ENCODE assay signal across 24 mouse cellular contexts in the genomic region with DNA sequence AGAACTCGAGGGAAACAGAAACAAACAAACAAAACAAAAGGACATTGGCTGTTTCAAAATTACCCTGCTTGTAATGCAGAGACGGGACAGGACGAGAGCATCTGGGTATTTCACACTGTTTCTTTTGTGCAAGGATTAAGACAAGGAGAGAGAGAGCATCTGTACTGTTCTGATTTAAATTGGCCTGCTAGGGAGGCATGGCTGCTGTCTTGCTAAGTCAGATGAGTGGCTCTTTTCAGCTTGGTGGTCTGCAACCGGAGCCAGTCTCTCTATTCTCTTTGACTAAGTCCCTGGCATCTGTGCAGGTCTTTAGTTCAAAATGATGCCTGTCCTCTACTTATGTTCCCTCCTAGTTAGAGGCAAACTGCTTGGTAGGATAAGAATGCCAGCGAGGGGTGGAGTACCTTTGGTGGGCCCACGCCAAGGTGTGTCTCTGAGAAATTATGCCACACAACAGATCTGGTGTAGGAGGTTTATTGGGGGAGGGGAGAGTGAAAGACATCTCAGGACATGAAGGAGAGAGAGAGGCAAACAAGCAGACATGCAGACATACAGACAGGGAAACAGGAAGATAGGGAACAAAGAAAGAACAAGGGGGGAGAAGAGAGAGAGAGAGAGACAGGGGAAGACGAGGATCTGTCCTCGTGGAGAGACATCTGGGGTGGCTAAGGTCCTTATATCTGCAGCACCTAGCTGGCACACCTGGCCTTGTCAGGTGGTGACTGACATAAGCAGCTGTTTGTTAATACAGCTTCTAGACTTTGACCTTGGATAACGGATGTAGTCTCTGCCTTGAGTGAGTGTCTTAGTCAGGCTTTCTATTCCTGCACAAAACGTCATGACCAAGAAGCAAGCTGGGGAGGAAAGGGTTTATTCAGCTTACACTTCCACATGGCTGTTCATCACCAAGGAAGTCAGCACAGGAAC. TPM values are rescaled to one million over a fixed set of nuclear protein-coding genes. Genes with fewer than 3 reads are reported as not detected.
A peak's percentile ranks its signal among the peaks of the same experiment; 100 is the strongest.
DNase-seq lines count a peak whose midpoint lies in the region; ATAC-seq and TF ChIP-seq lines count a peak whose summit lies in the region.
"Had no signal": no experiment of that assay in that cellular context is flagged by ENCODE, and none has a peak within 500 bp of the region (broad histone marks: within the 10 kb centered on the region; RNA-seq: fewer than 3 reads in every experiment).

No protein-coding gene starts in this region.

- no peaks in the 10 kb centered on the region for H3K4me1 ChIP-seq in forebrain, embryonic 11.5 days (replicated peaks; ENCODE audit: control insufficient read depth, insufficient read depth, low read length)
- H3K4me1 ChIP-seq in forebrain, embryonic 16.5 days (replicated peaks; ENCODE audit: control insufficient read depth, insufficient read depth, low read length) = 0 out of 2 replicates have a peak, but pooled peaks cover 3% of the 10 kb centered on the region
- peaks cover 3% of the 10 kb centered on the region; the same call in 1 of the 2 replicates for H3K4me1 ChIP-seq in midbrain, embryonic 11.5 days (ENCODE audit: control insufficient read depth, insufficient read depth, low read length)
- H3K4me1 ChIP-seq: embryonic facial prominence, embryonic 10.5 days; heart, embryonic 13.5 days had no signal

- peak overlapping the region; percentile 47; the same call in 1 of the 2 replicates for H3K27ac ChIP-seq in forebrain, embryonic 11.5 days (ENCODE audit: low read depth, low read length)
- H3K27ac ChIP-seq in forebrain, embryonic 16.5 days (ENCODE audit: low read length) = no peak overlapping the region
- peak overlapping the region; percentile 36; the same call in 1 of the 2 replicates for H3K27ac ChIP-seq in midbrain, embryonic 11.5 days (ENCODE audit: low read depth, low read length)
- H3K27ac ChIP-seq in layer of hippocampus, adult 2 months = no peak overlapping the region
- H3K27ac ChIP-seq: embryonic facial prominence, embryonic 10.5 days; heart, embryonic 13.5 days; stomach, postnatal 0 days had no signal

- no peaks in the 10 kb centered on the region for H3K27me3 ChIP-seq in forebrain, embryonic 11.5 days (ENCODE audit: control insufficient read depth, insufficient read depth, low read length)
- H3K27me3 ChIP-seq in forebrain, embryonic 16.5 days (replicated peaks; ENCODE audit: control insufficient read depth, insufficient read depth, low read length) = no peaks in the 10 kb centered on the region
- H3K27me3 ChIP-seq in midbrain, embryonic 11.5 days (ENCODE audit: control insufficient read depth, insufficient read depth, low read length) = no peaks in the 10 kb centered on the region
- H3K27me3 ChIP-seq: heart, embryonic 13.5 days had no signal

- H3K9ac ChIP-seq in forebrain, embryonic 11.5 days (ENCODE audit: low read length) = no peak overlapping the region
- H3K9ac ChIP-seq in forebrain, embryonic 16.5 days (replicated peaks; ENCODE audit: low read depth, low read length) = no peak overlapping the region
- H3K9ac ChIP-seq in midbrain, embryonic 11.5 days (ENCODE audit: low read length) = no peak overlapping the region
- H3K9ac ChIP-seq: heart, embryonic 13.5 days had no signal

- no peaks in the 10 kb centered on the region for H3K36me3 ChIP-seq in forebrain, embryonic 11.5 days (ENCODE audit: control insufficient read depth, insufficient read depth, low read length)
- H3K36me3 ChIP-seq in forebrain, embryonic 16.5 days (ENCODE audit: control insufficient read depth, insufficient read depth) = no peaks in the 10 kb centered on the region
- no peaks in the 10 kb centered on the region for H3K36me3 ChIP-seq in midbrain, embryonic 11.5 days (ENCODE audit: control insufficient read depth, insufficient read depth, low read length)
- H3K36me3 ChIP-seq: embryonic facial prominence, embryonic 10.5 days; heart, embryonic 13.5 days had no signal

- 53% methylated on average over 10 of the region's 10 CpGs for WGBS in forebrain, embryonic 11.5 days
- WGBS in forebrain, embryonic 16.5 days = 42% methylated on average over 10 of the region's 10 CpGs
- WGBS in midbrain, embryonic 11.5 days = 47% methylated on average over 10 of the region's 10 CpGs

- ATAC-seq in forebrain, embryonic 11.5 days (replicated peaks; ENCODE audit: low FRiP score) = peak; percentile 42; the same call in 1 of the 2 replicates
- ATAC-seq in forebrain, embryonic 16.5 days = no peak
- ATAC-seq in midbrain, embryonic 11.5 days (ENCODE audit: low FRiP score) = peak; percentile 70

- no peaks in the 10 kb centered on the region for H3K9me3 ChIP-seq in forebrain, embryonic 11.5 days (ENCODE audit: control insufficient read depth, low read length)
- H3K9me3 ChIP-seq in forebrain, embryonic 16.5 days (ENCODE audit: control insufficient read depth, low read length) = no peaks in the 10 kb centered on the region
- H3K9me3 ChIP-seq in midbrain, embryonic 11.5 days (ENCODE audit: control insufficient read depth, low read length) = no peaks in the 10 kb centered on the region
- H3K9me3 ChIP-seq: embryonic facial prominence, embryonic 10.5 days; heart, embryonic 13.5 days had no signal

- no peak overlapping the region for H3K4me3 ChIP-seq in forebrain, embryonic 11.5 days (ENCODE audit: low read depth, low read length)
- no peak overlapping the region for H3K4me3 ChIP-seq in forebrain, embryonic 16.5 days (replicated peaks; ENCODE audit: low read length)
- H3K4me3 ChIP-seq in midbrain, embryonic 11.5 days (ENCODE audit: low read depth, low read length) = no peak overlapping the region
- H3K4me3 ChIP-seq in layer of hippocampus, adult 2 months = no peak overlapping the region
- H3K4me3 ChIP-seq: embryonic facial prominence, embryonic 10.5 days; heart, embryonic 13.5 days had no signal

- no peak overlapping the region for H3K4me2 ChIP-seq in forebrain, embryonic 11.5 days (ENCODE audit: low read depth, low read length, severe bottlenecking)
- no peak overlapping the region for H3K4me2 ChIP-seq in forebrain, embryonic 16.5 days (ENCODE audit: low read length)
- H3K4me2 ChIP-seq in midbrain, embryonic 11.5 days = no peak overlapping the region
- H3K4me2 ChIP-seq: heart, embryonic 13.5 days had no signal

- DNase-seq in forebrain, embryonic 11.5 days (ENCODE audit: low spot score) = no peak
- peak; percentile 30 for DNase-seq in retina, postnatal 1 day
- DNase-seq in retina, embryonic 14.5 days (ENCODE audit: low spot score) = no peak
- DNase-seq in midbrain, embryonic 11.5 days (ENCODE audit: low spot score, missing footprints) = peak; percentile 86
- DNase-seq in layer of hippocampus, postnatal 36 days = no peak
- DNase-seq in layer of hippocampus, adult 2 months (ENCODE audit: low spot score in 2 of 2) = no peak
- no peak for DNase-seq in urinary bladder, postnatal 10 days (ENCODE audit: low spot score)
- DNase-seq: adrenal gland, adult 2 months; cerebellum, adult 11-12 months; gastrocnemius, postnatal 36 days; heart, postnatal 36 days; kidney, adult 2 months; kidney, postnatal 36 days; lung, adult 18-20 months; right cerebral cortex, postnatal 25 days; thymus, postnatal 25 days had no signal

- no peak for TF ChIP-seq CTCF in layer of hippocampus, adult 2 months (conservative IDR thresholded peaks at IDR 0.05)

RNA-seq across cellular contexts. Expression of gene Gm11549, which starts 15.5 kb away (rescaled TPM):
- polyA plus RNA-seq in forebrain, embryonic 11.5 days (2014; fragmentation: Nextera tagmentation; extraction: Ambion mirVana) = 0.64 and 0.99 TPM in 2 replicates
- polyA plus RNA-seq in forebrain, embryonic 16.5 days (2015; fragmentation: Nextera tagmentation; extraction: Ambion mirVana) = 0.39 TPM in 2 replicates
- polyA plus RNA-seq in midbrain, embryonic 11.5 days (2014; fragmentation: Nextera tagmentation; extraction: Ambion mirVana) = 1.3 TPM in 2 replicates
- total RNA-seq in layer of hippocampus, postnatal 36 days (2021) = 1 to 10 TPM; 2.1 to 2.5 TPM
- total RNA-seq in layer of hippocampus, adult 2 months (2021) = 1 to 10 TPM; 2.4 to 3.1 TPM
- total RNA-seq: gastrocnemius, postnatal 36 days; heart, postnatal 36 days; liver, adult 2 months had no signal
- polyA plus RNA-seq: embryonic facial prominence, embryonic 10.5 days; kidney, adult 2 months; liver, adult 2 months had no signal

RNA-seq across cellular contexts. Expression of gene 1810062G17Rik, which starts 30.3 kb away (rescaled TPM):
- 0.43 and 0.92 TPM in 2 replicates for polyA plus RNA-seq in forebrain, embryonic 11.5 days (2014; fragmentation: Nextera tagmentation; extraction: Ambion mirVana)
- 0.27 TPM in 1 of 2 replicates, not detected in the other for polyA plus RNA-seq in forebrain, embryonic 16.5 days (2015; fragmentation: Nextera tagmentation; extraction: Ambion mirVana)
- polyA plus RNA-seq in midbrain, embryonic 11.5 days (2014; fragmentation: Nextera tagmentation; extraction: Ambion mirVana) = 0.40 TPM in 1 of 2 replicates, not detected in the other
- total RNA-seq in layer of hippocampus, postnatal 36 days (2021) = not detected
- total RNA-seq in layer of hippocampus, adult 2 months (2021) = not detected
- total RNA-seq: layer of hippocampus, postnatal 25 days; left cerebral cortex, postnatal 25 days had no signal
- polyA plus RNA-seq: neural tube, embryonic 11.5 days had no signal

RNA-seq across cellular contexts. Expression of gene Anxa5, which starts 30.4 kb away (rescaled TPM):
- 85.6 and 111 TPM in 2 replicates for polyA plus RNA-seq in forebrain, embryonic 11.5 days (2014; fragmentation: Nextera tagmentation; extraction: Ambion mirVana)
- polyA plus RNA-seq in forebrain, embryonic 16.5 days (2015; fragmentation: Nextera tagmentation; extraction: Ambion mirVana) = 54.3 and 72.7 TPM in 2 replicates
- polyA plus RNA-seq in midbrain, embryonic 11.5 days (2014; fragmentation: Nextera tagmentation; extraction: Ambion mirVana) = 93.7 and 98.4 TPM in 2 replicates
- 10 to 100 TPM; 46.6 to 49.3 TPM for total RNA-seq in layer of hippocampus, postnatal 36 days (2021)
- 10 to 100 TPM; 48.6 to 53.4 TPM for total RNA-seq in layer of hippocampus, adult 2 months (2021)

RNA-seq across cellular contexts. Expression of gene Exosc9, which starts 46.3 kb away (rescaled TPM):
- 101 and 103 TPM in 2 replicates for polyA plus RNA-seq in forebrain, embryonic 11.5 days (2014; fragmentation: Nextera tagmentation; extraction: Ambion mirVana)
- 86.9 and 91.6 TPM in 2 replicates for polyA plus RNA-seq in forebrain, embryonic 16.5 days (2015; fragmentation: Nextera tagmentation; extraction: Ambion mirVana)
- 110 and 113 TPM in 2 replicates for polyA plus RNA-seq in midbrain, embryonic 11.5 days (2014; fragmentation: Nextera tagmentation; extraction: Ambion mirVana)
- total RNA-seq in layer of hippocampus, postnatal 36 days (2021) = 10 to 100 TPM; 36.0 to 42.3 TPM
- 10 to 100 TPM; 38.4 to 40.7 TPM for total RNA-seq in layer of hippocampus, adult 2 months (2021)

Comparison
In these comparisons a context has a peak if more than half of its experiments do, and no peak if none do; other contexts are left out.
1. DNase-seq: peak in retina, postnatal 1 day (single experiment) and midbrain, embryonic 11.5 days (single experiment); none in forebrain, embryonic 11.5 days (single experiment), retina, embryonic 14.5 days (single experiment), layer of hippocampus, postnatal 36 days (0 of 2), layer of hippocampus, adult 2 months (0 of 2) and urinary bladder, postnatal 10 days (single experiment).
2. H3K27ac ChIP-seq: peak in forebrain, embryonic 11.5 days (single experiment) and midbrain, embryonic 11.5 days (single experiment); none in forebrain, embryonic 16.5 days (single experiment) and layer of hippocampus, adult 2 months (single experiment).